Mouse (Mus musculus) erythroblast, embryonic 14.5 days (primary cell): Measurements from ENCODE around the gene Tbx20. TPM values are rescaled to one million over a fixed set of nuclear protein-coding genes. Genes with fewer than 3 reads are reported as not detected.

Experiments used
- H3K27me3 ChIP-seq: 2 replicates; pipeline ENCODE4 v1.6.1; 2012; ENCODE audit warnings: inconsistent platforms; ENCODE audit not compliant: control insufficient read depth
- H3K36me3 ChIP-seq: 2 replicates; pipeline ENCODE4 v1.6.1; 2012; ENCODE audit warnings: mild to moderate bottlenecking, inconsistent platforms; ENCODE audit not compliant: control insufficient read depth
- H3K4me1 ChIP-seq: 2 replicates; pipeline ENCODE4 v1.6.1; 2012; ENCODE audit warnings: inconsistent platforms; ENCODE audit not compliant: control insufficient read depth
- H3K4me3 ChIP-seq: replicated peaks from 2 replicates; pipeline ENCODE3; 2012; ENCODE audit warnings: moderate library complexity, mild to moderate bottlenecking, inconsistent platforms
- H3K9me3 ChIP-seq: 2 replicates; pipeline ENCODE4 v1.6.1; 2012; ENCODE audit warnings: low read length, inconsistent platforms, mixed read lengths; ENCODE audit not compliant: control insufficient read depth
- GATA1 ChIP-seq: IDR thresholded peaks from 2 replicates; pipeline ENCODE4 v1.6.1; 2012; ENCODE audit warnings: low read length, inconsistent platforms, mixed read lengths
- TAL1 ChIP-seq: IDR thresholded peaks from 3 replicates; pipeline ENCODE4 v1.6.1; 2012; ENCODE audit warnings: low read length, inconsistent platforms, mixed read lengths
- polyA plus RNA-seq: library from polyadenylated mRNA; stranded (reverse); fragments of >175 nt; gene quantifications from 2 replicates; pipeline ENCODE4 v1.2.3, GENCODE M21; 2012

Gene Tbx20
- not detected in 2 replicates for polyA plus RNA-seq

- peaks cover 99% of the 10 kb centered on the region for H3K27me3 ChIP-seq
- TF ChIP-seq GATA1 (no peak), TAL1 (no peak)
- H3K4me3 ChIP-seq, result no peak within 1 kb of the TSS
- no peaks in the 10 kb centered on the region for H3K36me3 ChIP-seq
- no peaks in the 10 kb centered on the region for H3K4me1 ChIP-seq
- no peaks in the 10 kb centered on the region for H3K9me3 ChIP-seq
These were observed at the start of gene Tbx20 for GRCm38 (mm10) chr9:24774160-24774969. Gene Tbx20 (minus strand): TSS chr9:24774303.

DNA sequence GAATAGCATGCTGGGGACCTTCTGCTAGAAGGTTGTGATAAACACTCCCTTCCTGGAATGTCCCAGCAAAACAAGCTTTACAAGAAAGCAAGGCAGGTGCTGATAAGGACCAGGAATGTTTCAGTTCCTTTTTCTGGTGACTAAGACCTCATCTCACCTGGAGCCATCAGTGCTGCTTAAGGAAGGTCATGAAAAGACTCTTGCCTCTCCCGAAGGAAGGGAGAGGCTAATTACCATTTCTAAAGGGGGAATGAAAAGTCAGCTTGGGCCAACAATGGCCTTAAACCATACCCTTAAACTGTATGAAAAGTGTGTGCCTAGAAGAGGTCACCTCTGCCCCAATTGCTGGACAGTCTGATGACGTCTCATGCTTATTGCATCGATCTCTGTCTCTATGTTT, 44.4 kb upstream of the Tbx20 start:
- H3K4me3 ChIP-seq, result no peak overlapping the region
- H3K4me1 ChIP-seq, result no peaks in the 10 kb centered on the region
- no peaks in the 10 kb centered on the region for H3K27me3 ChIP-seq
- H3K36me3 ChIP-seq, result no peaks in the 10 kb centered on the region
- no peaks in the 10 kb centered on the region for H3K9me3 ChIP-seq
- TF ChIP-seq TAL1 (no peak), GATA1 (no peak)

- Histone ChIP-seq H3K4me1 (no peaks in the 10 kb centered on the region), H3K4me3 (no peak overlapping the region), H3K27me3 (no peaks in the 10 kb centered on the region), H3K9me3 (no peaks in the 10 kb centered on the region), H3K36me3 (no peaks in the 10 kb centered on the region)
- no peak for TF ChIP-seq TAL1
- no peak for TF ChIP-seq GATA1
These were observed 38.4 kb upstream of the Tbx20 start for GRCm38 (mm10) chr9:24812461-24812860.

GRCm38 (mm10) chr9:24792110-24792509, 18.0 kb upstream of the Tbx20 start:
- no peaks in the 10 kb centered on the region for H3K36me3 ChIP-seq
- H3K9me3 ChIP-seq, result no peaks in the 10 kb centered on the region
- TF ChIP-seq GATA1, result no peak
- TF ChIP-seq TAL1, result no peak
- H3K4me3 ChIP-seq, result no peak overlapping the region
- no peaks in the 10 kb centered on the region for H3K4me1 ChIP-seq
- no peaks in the 10 kb centered on the region for H3K27me3 ChIP-seq

GRCm38 (mm10) chr9:24789396-24789795, 15.3 kb upstream of the Tbx20 start:
- no peak for TF ChIP-seq TAL1
- Histone ChIP-seq H3K4me1 (no peaks in the 10 kb centered on the region), H3K36me3 (no peaks in the 10 kb centered on the region), H3K27me3 (no peaks in the 10 kb centered on the region), H3K9me3 (no peaks in the 10 kb centered on the region), H3K4me3 (no peak overlapping the region)

- TF ChIP-seq GATA1 (no peak), TAL1 (no peak)
- no peak overlapping the region for H3K4me3 ChIP-seq
- H3K4me1 ChIP-seq, result no peaks in the 10 kb centered on the region
- no peaks in the 10 kb centered on the region for H3K9me3 ChIP-seq
- no peaks in the 10 kb centered on the region for H3K36me3 ChIP-seq
- peaks cover 54% of the 10 kb centered on the region for H3K27me3 ChIP-seq
These were observed 8.2 kb upstream of the Tbx20 start for GRCm38 (mm10) chr9:24782338-24782737.

GRCm38 (mm10) chr9:24780929-24781441, 6.9 kb upstream of the Tbx20 start:
- no peak overlapping the region for H3K4me3 ChIP-seq
- no peaks in the 10 kb centered on the region for H3K36me3 ChIP-seq
- TF ChIP-seq TAL1 (no peak), GATA1 (no peak)
- peaks cover 68% of the 10 kb centered on the region for H3K27me3 ChIP-seq
- no peaks in the 10 kb centered on the region for H3K9me3 ChIP-seq
- H3K4me1 ChIP-seq, result no peaks in the 10 kb centered on the region

DNA sequence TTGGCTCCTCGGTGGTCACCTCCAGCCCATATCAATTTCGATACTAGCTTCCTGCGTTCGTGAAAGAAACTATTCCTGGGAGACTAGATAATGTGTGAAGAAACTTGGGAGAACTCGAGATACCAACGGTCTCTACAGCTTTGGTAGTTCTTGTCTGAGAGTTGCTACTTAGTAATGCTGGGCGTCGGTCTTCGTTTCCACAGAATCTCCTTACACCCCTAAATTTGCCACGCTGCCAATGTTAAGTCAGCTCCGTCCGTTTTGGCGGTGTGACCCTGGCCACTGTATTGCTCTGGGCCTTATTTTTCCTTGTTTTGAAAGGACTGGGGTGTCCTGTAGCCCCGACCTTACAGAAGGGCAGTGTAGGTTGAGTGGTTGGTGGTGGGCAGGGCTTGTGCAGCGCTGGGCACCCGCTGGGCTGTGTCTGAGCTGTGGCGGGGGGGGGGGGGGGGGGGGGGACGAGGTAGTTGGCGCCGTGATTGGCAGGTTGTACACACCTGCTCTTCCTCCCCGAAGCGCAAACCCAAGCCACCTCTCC, 6.4 kb upstream of the Tbx20 start:
- no peaks in the 10 kb centered on the region for H3K9me3 ChIP-seq
- no peaks in the 10 kb centered on the region for H3K4me1 ChIP-seq
- H3K27me3 ChIP-seq, result peaks cover 72% of the 10 kb centered on the region
- no peak overlapping the region for H3K4me3 ChIP-seq
- H3K36me3 ChIP-seq, result no peaks in the 10 kb centered on the region
- TF ChIP-seq GATA1 (no peak), TAL1 (no peak)

DNA sequence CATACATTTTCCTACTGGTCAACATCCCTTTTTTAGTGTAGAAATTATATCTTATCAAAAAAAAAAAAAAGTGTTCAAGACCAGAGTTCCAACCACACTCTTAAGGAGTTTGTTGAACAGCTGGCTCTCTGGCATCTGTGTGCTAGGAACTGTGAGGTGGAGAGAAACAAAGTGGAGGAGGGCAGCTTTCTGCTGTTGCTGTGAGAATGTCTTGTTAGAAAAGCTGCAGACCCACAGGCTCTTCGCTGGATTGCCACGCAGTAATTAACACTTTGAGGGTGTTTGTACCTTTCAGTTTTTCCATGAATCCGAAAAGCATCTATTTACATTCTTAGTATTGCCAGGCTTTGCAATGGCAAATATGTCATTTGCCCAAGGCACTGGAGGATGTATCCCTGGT, 5.9 kb upstream of the Tbx20 start:
- Histone ChIP-seq H3K27me3 (peaks cover 77% of the 10 kb centered on the region), H3K9me3 (no peaks in the 10 kb centered on the region), H3K4me1 (no peaks in the 10 kb centered on the region), H3K4me3 (no peak overlapping the region), H3K36me3 (no peaks in the 10 kb centered on the region)
- TF ChIP-seq TAL1 (no peak), GATA1 (no peak)

GRCm38 (mm10) chr9:24778571-24778970, 4.5 kb upstream of the Tbx20 start:
- Histone ChIP-seq H3K4me3 (no peak overlapping the region), H3K27me3 (peaks cover 91% of the 10 kb centered on the region), H3K36me3 (no peaks in the 10 kb centered on the region), H3K4me1 (no peaks in the 10 kb centered on the region), H3K9me3 (no peaks in the 10 kb centered on the region)
- no peak for TF ChIP-seq GATA1
- no peak for TF ChIP-seq TAL1
